Mouse (Mus musculus) cerebral cortex, adult 2 months (tissue): ENCODE data around the gene 4933406M09Rik.

Source experiments
- WGBS: fragments of 180-500 bp; shearing (Covaris S2); methylation state at CpG from one replicate; pipeline ENCODE4 v1.1.7; 2018; 5-methylcytosine and 5-hydroxymethylcytosine counted together

The 4933406M09Rik gene

DNA sequence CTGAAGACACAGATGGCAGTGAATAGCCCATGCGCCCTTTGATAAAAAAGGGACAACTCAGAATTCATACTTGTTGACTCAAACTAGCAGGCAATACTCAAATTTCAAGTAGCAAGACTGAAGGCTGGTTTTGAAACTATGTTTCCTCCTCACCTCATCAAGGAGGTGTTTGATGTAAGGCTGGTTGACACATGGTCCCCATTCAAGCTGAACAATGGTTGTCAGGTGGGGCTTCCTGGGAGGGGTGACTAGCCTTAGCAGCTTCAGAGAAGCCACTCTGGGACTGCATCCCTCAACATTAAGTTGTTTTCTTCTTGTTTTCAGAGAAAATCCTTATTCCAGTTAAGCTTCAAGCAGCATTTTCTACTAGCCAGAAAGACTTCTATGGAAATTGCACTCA lies at the start of gene 4933406M09Rik:
Gene 4933406M09Rik, plus strand, starts transcription at position 275 of the 400 bp plus-strand sequence.
- WGBS: 97% methylated on average over 1 of the region's 1 CpGs

DNA sequence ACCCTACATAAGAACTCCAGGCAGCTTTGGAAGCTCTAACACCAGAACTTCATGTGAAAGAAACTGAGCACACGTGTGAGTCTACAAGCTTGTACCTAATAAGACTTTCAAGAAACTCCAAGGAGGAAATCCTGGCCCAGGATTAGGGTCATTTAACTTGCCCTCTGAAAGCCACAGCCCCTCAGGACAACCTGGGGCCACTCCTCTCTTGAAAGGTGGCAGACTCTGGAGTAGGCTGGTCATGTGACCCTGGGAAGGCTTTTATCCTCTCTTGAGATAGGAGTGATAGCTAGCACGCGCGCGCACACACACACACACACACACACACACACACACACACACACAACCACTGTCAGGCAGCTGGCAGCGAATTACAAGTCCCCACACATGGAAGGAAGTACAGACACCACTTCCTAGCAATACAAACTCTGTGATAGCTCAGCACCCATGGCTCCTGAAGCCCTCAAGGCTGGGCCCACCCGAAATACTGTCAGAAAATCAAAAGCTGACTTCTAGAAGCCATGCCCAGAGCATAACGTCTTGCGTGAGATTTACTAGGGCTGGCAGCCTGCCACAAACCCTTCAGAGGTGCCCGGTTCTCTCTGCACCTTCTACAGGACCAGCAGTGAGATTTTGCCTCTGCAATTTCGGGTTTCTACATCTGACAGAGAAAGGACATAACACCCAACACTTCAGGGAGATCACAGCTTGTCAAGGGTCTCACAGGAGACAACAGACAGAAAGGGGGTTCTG lies 48.6 kb upstream of the 4933406M09Rik start:
- 75% methylated on average over 11 of the region's 11 CpGs for WGBS

DNA sequence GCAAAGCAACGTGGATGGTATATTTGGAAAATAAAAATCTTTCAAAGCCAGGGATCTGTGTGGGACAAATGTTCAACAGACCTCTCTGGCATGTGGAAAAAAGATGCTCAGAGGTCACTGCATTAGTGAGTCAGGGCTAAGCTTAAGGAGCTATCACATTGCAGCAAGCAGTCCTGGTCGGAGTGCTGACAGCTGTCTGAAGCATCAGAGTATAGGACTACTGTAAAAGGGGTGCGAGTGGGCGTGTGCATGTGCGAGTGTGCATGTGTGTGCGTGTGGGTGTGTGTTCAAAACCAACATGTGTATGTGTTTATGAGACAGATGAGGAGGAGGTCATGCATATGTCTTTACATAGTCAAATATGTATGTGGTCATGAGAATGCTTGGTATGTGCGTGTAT lies 46.6 kb upstream of the 4933406M09Rik start:
- WGBS: 83% methylated on average over 7 of the region's 7 CpGs

- 94% methylated on average over 18 of the region's 18 CpGs for WGBS
Observed at GRCm38 (mm10) chr1:134339757-134340619, 45.8 kb upstream of the 4933406M09Rik start.

- WGBS: 86% methylated on average over 5 of the region's 5 CpGs
Observed at GRCm38 (mm10) chr1:134341641-134342277, 44.0 kb upstream of the 4933406M09Rik start.

DNA sequence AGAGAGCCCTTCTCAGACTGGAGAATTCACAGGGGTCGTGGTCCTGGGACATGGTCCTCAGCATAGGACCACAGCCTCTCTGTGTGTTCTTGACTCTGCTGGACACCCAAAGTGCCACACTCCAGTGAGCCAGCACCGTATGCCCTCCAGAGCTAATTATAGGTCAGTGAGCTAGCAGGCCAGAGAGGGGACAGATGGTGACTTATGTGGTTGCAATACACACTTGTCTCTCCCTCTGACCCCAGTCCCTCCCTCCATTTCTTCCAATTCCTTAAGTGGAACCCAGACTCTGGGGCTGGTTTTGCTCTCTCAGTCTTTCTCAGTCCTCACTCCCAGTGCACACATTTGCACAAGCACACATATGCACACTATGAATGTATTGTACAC lies 43.5 kb upstream of the 4933406M09Rik start:
- 74% methylated on average over 2 of the region's 2 CpGs for WGBS

DNA sequence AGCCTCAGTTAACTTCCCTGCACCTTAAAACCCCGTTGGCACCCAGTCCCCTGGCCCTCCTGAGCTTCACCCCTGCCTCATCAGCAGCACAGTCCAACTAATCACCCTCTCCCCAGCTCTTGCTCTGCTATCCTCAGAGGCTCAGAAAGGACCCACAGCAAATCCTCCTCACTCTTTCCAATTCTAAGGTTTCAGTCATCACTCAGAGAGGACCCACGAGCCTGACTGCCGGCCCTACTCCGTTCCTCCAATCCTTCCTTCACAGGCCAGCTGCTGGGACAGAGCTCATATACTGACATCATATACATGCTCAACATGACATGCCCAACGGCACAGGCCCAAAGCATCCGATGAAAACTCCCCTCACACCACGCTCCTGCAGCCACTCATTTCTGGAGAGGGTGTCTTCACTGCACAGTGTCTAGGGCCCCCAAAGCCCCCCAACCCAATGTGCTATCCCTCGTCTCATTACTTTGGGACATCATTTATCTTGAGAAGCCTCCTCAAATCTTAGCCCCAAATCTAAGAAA lies 42.9 kb upstream of the 4933406M09Rik start:
- 57% methylated on average over 8 of the region's 8 CpGs for WGBS

DNA sequence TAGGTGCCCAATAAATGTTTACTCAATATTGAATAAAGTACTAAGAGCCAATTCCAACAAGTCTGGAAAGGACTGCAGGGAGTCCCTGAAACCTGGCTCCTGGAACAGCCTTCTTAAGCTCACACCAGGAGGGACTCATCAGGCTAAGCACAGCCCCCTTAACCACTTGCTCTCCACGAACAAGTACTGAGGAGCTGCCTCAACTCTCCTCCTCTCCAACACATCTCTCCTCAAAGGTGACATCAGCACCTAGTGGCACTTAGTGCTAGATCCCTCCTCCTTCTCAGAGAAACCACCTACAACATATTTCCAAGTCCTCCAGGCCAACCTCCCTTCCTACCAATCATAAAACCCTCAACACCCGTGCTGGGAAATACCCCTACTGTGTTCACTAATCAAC lies 42.2 kb upstream of the 4933406M09Rik start:
- whole genome bisulfite sequencing: 14% methylated on average over 2 of the region's 2 CpGs

DNA sequence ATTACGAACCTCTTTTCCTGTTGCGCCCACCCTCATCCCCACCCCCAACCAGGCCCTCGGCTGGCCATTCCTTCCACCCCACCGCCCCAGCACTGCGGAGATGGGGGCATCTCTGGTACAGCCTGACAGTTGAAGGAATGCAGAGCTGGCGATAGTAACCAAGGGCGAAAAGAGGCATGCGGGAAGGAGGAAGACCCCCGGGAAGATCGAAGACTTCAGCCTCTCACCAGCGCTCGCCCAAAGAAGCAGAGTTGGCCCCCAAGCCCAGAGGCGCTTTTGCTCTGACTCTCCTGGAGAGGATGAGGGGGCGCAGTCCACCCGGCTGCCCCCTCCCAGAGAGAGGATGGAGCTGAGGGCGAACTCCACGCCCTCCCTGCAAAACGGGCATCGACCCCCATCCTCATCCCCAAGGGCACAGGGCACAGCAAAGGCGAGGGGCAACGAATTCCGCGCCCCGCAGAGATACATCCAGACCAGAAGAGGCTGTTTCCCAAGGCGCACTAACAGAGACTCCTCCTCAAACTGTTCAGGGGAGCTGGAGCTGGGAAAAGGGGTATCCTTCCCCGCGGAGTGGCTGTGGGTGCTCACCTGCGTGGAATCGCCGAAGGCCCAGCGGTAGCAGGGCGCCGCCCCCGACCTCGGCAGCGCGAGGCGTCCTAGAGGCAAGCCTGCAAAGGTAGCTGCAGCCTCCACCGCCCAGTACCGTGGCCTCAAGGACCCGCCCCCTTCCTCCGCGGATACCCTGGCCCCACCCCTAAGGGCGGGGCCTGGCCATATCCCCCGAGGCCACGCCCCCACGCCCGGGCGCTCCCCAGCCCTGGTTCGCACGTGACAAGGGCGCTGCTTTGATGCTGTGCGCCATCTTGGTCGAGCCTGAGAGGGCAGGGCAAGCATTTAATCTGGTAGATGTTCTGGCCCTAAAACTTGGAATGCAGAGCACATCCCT lies 41.5 kb upstream of the 4933406M09Rik start:
- 4% methylated on average over 54 of the region's 54 CpGs for WGBS

- WGBS: 42% methylated on average over 4 of the region's 4 CpGs
Observed at GRCm38 (mm10) chr1:134345075-134345474, 40.7 kb upstream of the 4933406M09Rik start.

- 84% methylated on average over 9 of the region's 9 CpGs for WGBS
Observed at GRCm38 (mm10) chr1:134347791-134348190, 37.9 kb upstream of the 4933406M09Rik start.

DNA sequence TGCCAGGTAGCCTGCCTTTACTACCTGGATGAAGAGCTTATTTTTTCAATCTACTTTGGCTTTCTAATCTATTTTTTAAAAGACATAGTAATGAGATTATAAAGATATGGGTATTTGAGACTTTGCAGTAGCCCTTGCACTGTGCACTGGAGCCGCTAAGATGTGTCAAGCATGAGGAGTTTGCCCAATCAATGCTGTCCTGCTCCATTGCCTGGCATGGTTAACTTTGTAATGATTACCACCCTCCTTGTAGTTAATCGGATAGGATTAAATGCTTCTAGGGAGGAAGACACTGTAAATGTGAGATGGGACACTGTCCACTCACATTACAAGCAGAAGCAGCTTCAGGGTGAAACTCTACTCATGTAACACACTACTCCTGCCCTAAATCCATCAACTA lies 32.4 kb upstream of the 4933406M09Rik start:
- 98% methylated on average over 2 of the region's 2 CpGs for WGBS

- 88% methylated on average over 4 of the region's 4 CpGs for WGBS
Observed at GRCm38 (mm10) chr1:134357461-134357860, 28.3 kb upstream of the 4933406M09Rik start.

DNA sequence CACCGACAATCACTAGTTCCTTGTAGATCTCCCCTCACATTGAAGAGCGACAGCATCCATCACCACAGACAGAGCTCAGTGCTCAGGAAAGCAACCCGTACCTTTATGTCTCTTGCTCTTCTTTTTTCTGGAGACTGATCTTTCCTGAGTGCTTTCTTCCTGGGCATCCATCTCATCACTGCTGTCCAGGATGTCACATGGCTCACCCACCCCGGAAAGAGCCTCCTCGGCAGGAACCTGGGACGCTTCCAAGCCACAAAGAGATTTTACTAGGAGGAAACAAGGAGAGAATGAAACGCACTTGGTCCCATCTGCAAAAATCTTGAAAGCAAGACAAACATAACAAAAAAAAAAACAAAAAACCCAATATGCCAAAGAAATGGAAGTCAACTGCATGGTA lies 25.1 kb upstream of the 4933406M09Rik start:
- 64% methylated on average over 7 of the region's 7 CpGs for WGBS

- 2% methylated on average over 44 of the region's 44 CpGs for WGBS
Observed at GRCm38 (mm10) chr1:134361195-134361856, 24.4 kb upstream of the 4933406M09Rik start.

GRCm38 (mm10) chr1:134361857-134362212 lies 23.9 kb upstream of the 4933406M09Rik start, which contains the start of gene Tmem183a:
TSS of gene Tmem183a (minus strand) at chr1:134361979.
- under 1% methylated on average over 38 of the region's 38 CpGs for WGBS

- WGBS: 75% methylated on average over 4 of the region's 4 CpGs
Observed at GRCm38 (mm10) chr1:134363194-134363593, 22.5 kb upstream of the 4933406M09Rik start.

DNA sequence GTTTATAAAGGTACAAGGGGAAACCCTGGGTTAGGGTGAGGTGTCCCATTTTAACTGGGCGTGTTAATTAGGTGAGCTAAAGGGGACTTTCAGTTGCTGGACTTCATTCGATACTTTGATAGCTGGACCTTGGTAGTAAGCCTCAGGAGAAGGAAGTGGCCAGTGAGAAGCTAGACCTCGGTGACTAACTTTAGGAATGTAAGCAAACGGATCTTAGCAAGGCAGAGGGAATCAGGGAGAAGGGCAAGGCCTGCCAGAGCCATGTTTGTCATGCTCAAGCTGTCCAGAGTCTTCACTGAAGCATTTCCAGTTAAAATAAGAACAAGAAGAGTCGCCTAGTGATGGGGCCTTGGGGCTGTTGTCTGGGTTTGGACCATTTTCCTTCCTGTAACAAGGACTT lies 20.2 kb upstream of the 4933406M09Rik start:
- 78% methylated on average over 5 of the region's 5 CpGs for WGBS

DNA sequence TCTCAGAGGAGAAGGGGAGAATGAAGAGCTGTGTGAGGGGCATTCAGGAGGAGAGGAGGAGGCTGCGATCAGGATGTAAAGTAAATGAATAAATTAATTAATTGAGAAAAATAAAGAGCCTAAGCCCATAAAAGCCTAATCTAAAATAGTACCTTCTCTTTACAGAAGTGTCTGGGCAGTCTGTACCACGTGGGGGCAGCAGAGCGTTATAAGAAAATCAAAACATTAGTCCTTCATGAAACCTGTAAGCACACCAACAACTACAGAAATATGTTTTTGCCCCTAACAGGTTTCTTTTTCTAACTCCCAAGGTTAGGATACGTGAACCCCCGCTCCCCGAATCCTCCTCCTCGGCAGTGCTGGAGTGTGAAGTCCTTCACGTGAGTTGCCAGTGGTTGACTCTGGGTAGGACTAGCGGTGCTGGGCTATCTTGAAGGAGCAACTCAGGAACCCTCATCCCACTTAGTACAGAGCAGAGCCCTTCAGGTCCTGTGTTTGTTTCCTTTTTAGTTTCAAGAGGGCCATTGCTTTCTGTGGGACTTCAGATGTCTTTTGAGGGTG lies 16.9 kb upstream of the 4933406M09Rik start:
- WGBS: 57% methylated on average over 9 of the region's 9 CpGs

DNA sequence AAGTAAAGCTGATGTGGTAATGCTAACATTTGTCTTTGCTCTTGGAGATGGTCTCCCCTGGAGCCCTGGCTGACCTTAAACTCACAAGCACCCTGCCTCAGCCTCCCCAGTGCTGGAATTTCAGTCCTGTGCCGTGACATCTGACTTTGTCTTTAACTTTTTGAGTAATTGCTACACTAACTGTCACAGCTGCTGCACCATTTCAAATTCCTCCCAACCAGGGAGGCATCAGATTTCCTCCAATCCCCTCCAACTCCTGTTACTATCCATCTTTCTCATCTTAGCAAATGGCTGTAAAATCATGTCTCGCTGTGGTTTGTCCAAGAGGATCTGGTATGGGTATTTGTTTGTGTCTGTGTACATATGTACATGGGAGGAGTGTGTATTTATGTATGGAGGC lies 11.6 kb upstream of the 4933406M09Rik start:
- WGBS: 80% methylated on average over 2 of the region's 2 CpGs
